Comparison of ENCODE assay signal across 10 mouse cellular contexts in genomic region chr12:52010630-52010961, GRCm38 (mm10). TPM values are rescaled to one million over a fixed set of nuclear protein-coding genes. Genes with fewer than 3 reads are reported as not detected.
DNase-seq lines count a peak whose midpoint lies in the region; ATAC-seq and TF ChIP-seq lines count a peak whose summit lies in the region.
"Had no signal": no experiment of that assay in that cellular context is flagged by ENCODE, and none has a peak within 500 bp of the region (broad histone marks: within the 10 kb centered on the region; RNA-seq: fewer than 3 reads in every experiment).

No protein-coding gene starts in this region.

- H3K27me3 ChIP-seq in E14TG2a.4 (ENCODE audit: insufficient read depth, low read length) = no peaks in the 10 kb centered on the region

- H3K4me1 ChIP-seq in E14TG2a.4 (replicated peaks; ENCODE audit: low read depth, low read length) = no peaks in the 10 kb centered on the region

- DNase-seq in heart, adult 8-10 months (ENCODE audit: low spot score) = peak; percentile 21
- no peak for DNase-seq in heart, postnatal 4 days
- DNase-seq in embryo, embryonic 11 days = peak; percentile 78
- DNase-seq in thymus, postnatal 36 days = no peak
- DNase-seq in thymus, postnatal 25 days = no peak
- no peak for DNase-seq in adrenal gland, adult 8-10 months

- H3K9me3 ChIP-seq in E14TG2a.4 (ENCODE audit: low read length) = peaks cover 11% of the 10 kb centered on the region

- ATAC-seq in megakaryocyte progenitor cell, adult 5-6 weeks (replicated peaks; ENCODE audit: poor library complexity) = 0 out of 2 replicates have a peak, but pooled peaks have one; percentile 44

- peak; percentile 58 for TF ChIP-seq CTCF in E14TG2a.4 (conservative IDR thresholded peaks at IDR 0.05; ENCODE audit: low read length)

- H3K4me3 ChIP-seq in E14TG2a.4 (replicated peaks; ENCODE audit: low read length) = no peak overlapping the region
- H3K4me3 ChIP-seq: myocyte had no signal

- no peaks in the 10 kb centered on the region for H3K36me3 ChIP-seq in E14TG2a.4 (ENCODE audit: insufficient read depth, low read length)

RNA-seq across cellular contexts. Expression of gene Dtd2, which starts 4.3 kb away (rescaled TPM):
- 1 to 10 TPM; 4.1 to 8.3 (median 5.9) TPM for total RNA-seq in heart, adult 8-10 months (2022)
- total RNA-seq in heart, postnatal 4 days (2021) = 1 to 10 TPM; 8.6 to 8.7 TPM
- total RNA-seq in megakaryocyte progenitor cell, adult 5-6 weeks (2015) = 15.8 and 18.6 TPM in 2 replicates
- total RNA-seq in megakaryocyte progenitor cell, adult 5-6 weeks (2017) = 15.8 and 16.2 TPM in 2 replicates
- total RNA-seq in adrenal gland, adult 8-10 months (2022) = 10 to 100 TPM; 20.1 to 34.0 (median 22.3) TPM

RNA-seq across cellular contexts. Expression of gene Gpr33, which starts 17.3 kb away (rescaled TPM):
- total RNA-seq in heart, adult 8-10 months (2022) = not detected
- total RNA-seq in heart, postnatal 4 days (2021) = not detected
- total RNA-seq in megakaryocyte progenitor cell, adult 5-6 weeks (2015) = not detected in 2 replicates
- total RNA-seq in megakaryocyte progenitor cell, adult 5-6 weeks (2017) = not detected in 2 replicates
- not detected for total RNA-seq in adrenal gland, adult 8-10 months (2022)
- total RNA-seq: hematopoietic stem cell, adult 5-6 weeks had no signal

RNA-seq across cellular contexts. Expression of gene Heatr5a, which starts 39.5 kb away (rescaled TPM):
- 10 to 100 TPM; 19.0 to 22.5 (median 21.7) TPM for total RNA-seq in heart, adult 8-10 months (2022)
- 10 to 100 TPM; 21.3 to 24.6 TPM for total RNA-seq in heart, postnatal 4 days (2021)
- 27.8 and 43.7 TPM in 2 replicates for total RNA-seq in megakaryocyte progenitor cell, adult 5-6 weeks (2015)
- total RNA-seq in megakaryocyte progenitor cell, adult 5-6 weeks (2017) = 21.2 and 30.0 TPM in 2 replicates
- 10 to 100 TPM; 21.4 to 27.5 (median 26.0) TPM for total RNA-seq in adrenal gland, adult 8-10 months (2022)

Comparison
In these comparisons a context has a peak if more than half of its experiments do, and no peak if none do; other contexts are left out.
1. DNase-seq: peak in heart, adult 8-10 months (single experiment) and embryo, embryonic 11 days (single experiment); none in heart, postnatal 4 days (single experiment), thymus, postnatal 36 days (0 of 2), thymus, postnatal 25 days (single experiment) and adrenal gland, adult 8-10 months (single experiment).